Mouse (Mus musculus) cerebellum, adult 11-12 months (tissue): ENCODE measurements around the gene Fbln1.
"Not testable (repeated sequence)": the region's sequence is repeated elsewhere in the genome, so short reads cannot be mapped to it uniquely, and the experiment has no call there.

Experiments
- DNase-seq: peaks from one replicate; pipeline ENCODE4 v3.0.0; 2022

The Fbln1 gene

GRCm38 (mm10) chr15:85298167-85298781 lies 92.5 kb downstream of the Fbln1 start:
- DNase-seq = no peak

DNA sequence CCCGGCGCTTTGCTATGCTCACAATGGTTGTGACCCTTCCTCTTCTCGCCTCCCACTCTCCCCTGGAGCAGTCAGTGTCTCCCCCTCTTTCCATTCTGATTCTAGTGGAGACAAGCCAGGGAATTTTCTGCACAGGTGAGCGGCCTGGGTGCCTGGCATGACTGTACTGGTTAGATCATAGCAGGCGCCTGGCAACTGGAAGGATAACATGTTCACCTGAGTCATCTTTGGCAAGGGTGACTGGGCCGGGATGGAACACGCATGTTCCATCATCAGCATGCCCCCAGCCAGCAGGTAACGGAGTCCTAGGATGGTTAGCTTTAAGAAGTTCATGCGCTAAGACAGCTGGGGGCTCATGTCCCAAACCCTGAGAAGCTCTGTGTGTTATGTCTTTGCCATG lies 93.2 kb downstream of the Fbln1 start:
- no peak for DNase-seq

DNA sequence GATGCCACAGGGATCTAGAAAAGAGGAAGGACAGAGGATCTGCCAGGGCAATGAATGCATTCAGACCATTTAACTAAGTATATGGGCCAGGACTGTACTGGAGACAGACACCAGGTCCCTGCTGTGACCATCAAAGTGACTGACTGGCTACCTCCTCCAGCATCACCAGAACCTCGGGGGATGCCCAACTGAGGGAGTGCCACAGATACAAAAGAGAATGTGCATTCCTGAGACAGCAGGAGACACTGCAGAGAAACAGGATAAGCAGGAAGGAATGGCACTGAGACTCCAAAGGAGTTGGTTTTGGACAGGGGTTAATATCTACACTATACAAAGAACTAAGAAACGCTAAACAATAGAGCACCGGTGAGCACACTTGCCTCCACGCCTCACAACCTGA lies 97.5 kb downstream of the Fbln1 start:
- DNase-seq = no peak

DNA sequence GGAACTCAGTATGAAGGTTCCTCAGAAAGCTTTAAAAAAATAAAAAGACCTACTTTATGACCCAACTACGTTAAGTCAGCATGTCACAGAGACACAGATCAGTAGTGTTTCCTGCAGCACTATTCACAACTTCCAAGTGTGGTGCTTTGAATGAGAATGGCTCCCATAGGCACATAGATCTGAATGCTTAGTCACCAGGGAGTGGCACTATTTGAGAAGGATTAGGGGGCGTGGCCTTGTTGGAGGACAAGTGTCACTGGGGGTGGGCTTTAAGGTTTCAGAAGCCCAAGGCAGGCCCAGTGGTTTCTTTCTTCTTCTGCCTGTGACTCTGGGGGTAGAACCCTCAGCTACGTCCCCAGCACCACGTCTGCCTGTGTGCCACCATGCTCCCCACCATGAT lies 98.2 kb downstream of the Fbln1 start:
- no peak for DNase-seq

DNA sequence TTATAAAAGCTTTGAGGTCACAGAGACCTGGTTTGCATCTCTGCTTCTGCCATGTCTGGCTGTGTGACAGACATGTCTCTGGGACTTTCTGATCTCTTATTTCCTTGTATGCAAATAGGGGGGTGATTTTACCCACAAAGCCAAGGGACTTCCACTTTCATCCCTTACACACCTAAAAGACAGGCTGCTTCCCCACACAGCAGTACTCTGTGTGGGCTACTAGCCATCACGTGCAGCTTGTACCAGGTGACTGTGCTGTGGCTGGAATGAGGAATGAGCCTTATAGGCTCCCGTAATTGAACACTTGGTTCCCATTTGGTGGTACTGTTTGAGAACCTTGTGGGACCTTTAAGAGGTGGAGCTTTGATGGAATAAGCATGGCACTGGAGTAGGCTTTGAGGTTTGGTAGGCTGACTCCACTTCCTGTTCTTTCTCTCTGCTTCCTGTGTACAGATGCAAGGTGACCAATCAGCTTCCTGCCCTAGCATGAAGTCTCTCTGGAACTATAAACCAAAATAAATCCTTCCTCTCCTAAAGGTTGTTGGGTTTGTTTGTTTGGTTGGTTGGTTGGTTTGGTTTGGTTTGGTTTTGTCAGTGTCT lies 101.4 kb downstream of the Fbln1 start:
- DNase-seq = no peak

GRCm38 (mm10) chr15:85311058-85311657 lies 105.4 kb downstream of the Fbln1 start:
- no peak for DNase-seq

DNA sequence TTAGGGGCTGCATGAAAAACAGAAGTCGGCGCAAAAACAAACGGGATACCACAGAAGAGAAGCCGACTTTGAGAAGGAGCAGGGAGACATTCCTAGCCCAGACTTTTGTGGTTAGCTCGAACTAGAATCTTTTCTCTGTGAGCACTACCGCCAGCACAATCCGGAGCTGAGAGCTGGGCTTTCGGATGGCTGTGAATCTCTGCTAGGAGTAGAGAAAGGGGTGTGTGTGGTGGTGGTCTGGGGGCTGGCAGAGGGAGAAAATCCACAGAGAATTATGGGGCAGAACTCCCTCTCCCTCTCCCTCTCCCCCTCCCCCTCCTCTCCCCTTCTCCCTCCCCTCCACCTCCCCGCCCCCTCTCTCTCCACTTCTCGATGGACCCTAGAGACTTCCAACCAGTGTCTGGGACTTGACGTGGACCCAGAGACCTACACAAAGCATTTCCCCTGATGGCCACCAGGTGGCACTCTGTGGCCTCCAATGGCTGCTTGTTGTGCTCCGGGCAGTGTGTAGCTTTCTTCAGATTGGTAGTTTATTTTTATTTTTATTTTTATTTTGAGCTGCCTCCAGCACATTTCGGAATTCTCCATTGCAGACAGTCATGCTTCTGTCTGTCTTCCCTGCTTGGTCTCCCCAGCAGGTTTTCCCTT lies 109.8 kb downstream of the Fbln1 start:
- peak; percentile 60 for DNase-seq

- DNase-seq = no peak
Observed at GRCm38 (mm10) chr15:85316342-85317140, 110.8 kb downstream of the Fbln1 start.

- DNase-seq = no peak
Observed at GRCm38 (mm10) chr15:85319924-85320668, 114.3 kb downstream of the Fbln1 start.

DNA sequence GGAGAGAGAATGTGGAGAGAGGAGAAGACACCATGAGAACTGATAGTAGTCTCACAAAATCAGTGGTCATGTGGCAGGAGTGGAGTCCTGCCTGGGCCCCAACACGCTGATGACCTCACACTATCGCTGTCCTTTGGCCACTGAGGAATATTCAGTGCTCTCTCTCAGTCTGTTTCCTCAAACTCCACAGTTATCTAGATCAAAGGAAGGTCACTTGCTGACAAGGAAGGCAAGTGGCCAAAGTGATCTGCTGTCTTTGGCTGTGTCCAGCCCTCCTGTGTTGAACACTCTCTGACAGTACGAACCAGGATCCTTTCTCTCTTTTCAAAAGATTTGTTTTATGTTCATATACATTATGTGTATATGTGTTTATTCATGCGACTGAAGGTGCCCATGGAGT lies 117.5 kb downstream of the Fbln1 start:
- DNase-seq = no peak

DNA sequence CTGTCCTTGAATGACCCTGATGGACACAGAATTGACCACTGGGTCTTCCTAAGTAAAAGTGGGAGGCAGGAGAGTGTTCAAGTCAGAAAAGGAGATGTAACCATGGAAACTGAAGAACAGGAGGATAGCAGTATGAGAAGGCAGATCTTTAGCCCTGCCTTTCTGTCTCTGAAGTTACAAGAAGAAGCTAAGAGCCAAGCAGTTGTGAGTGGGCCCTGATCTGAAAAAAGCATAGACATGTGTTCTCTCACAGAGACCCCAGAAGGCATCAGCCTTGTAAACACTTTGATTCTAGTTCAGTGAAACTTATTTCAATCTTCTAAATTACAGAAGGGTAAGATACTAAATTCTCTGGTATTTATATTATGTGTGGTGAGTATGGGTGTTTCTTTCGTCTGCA lies 118.7 kb downstream of the Fbln1 start:
- DNase-seq = no peak

GRCm38 (mm10) chr15:85327808-85328207 lies 122.1 kb downstream of the Fbln1 start:
- DNase-seq = no peak

DNA sequence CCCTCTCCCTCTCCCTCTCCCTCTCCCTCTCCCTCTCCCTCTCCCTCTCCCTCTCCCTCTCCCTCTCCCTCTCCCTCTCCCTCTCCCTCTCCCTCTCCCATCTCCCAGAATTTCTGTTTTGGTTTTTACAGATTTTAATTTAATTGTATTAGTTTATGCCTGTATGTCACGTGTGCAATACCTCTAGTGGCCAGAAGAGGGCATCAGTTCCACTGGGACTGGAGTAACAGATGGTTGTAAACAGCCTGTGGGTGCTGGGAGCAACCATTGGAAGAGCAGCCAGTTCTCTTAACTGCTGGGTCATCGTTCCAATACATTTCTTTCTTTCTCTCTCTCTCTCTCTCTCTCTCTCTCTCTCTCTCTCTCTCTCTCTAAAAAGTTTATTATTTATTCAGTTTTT lies 122.7 kb downstream of the Fbln1 start:
- DNase-seq = not testable (repeated sequence)

GRCm38 (mm10) chr15:85329096-85329495 lies 123.3 kb downstream of the Fbln1 start:
- no peak for DNase-seq

DNA sequence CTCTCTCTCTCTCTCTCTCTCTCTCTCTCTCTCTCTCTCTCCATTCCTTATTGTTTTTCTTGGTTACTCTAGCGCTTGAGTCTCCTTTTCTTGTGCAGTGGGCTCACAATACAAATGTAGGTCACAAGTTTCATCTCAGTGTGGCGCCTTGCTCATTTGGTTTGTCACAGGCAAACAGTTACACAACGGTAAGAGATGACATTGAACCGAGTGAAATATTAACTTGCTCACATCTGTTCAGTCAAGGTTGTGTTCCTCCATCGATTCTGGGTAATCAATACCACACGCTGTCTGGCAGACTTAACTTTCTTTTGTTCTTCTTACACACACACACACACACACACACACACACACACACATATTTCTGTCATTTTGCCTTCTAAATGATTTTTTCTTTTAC lies 124.3 kb downstream of the Fbln1 start:
- no peak for DNase-seq

DNA sequence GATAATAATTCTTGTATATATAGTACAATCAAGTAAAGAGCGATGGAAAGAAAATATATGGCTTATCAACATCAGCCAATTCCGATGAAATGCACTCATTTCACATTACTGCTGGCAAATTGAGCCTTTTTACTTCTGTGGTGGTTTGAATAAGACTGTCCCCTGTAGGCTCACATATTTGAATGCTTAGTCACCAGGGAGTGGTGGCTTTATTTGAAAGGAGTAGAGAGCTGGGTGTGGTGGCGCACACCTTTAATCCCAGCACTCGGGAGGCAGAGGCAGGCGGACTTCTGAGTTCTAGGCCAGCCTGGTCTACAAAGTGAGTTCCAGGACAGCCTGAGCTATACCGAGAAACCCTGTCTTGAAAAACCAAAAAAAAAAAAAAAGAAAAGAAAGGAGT lies 127.8 kb downstream of the Fbln1 start:
- DNase-seq = not testable (repeated sequence)

- no peak for DNase-seq
Observed at GRCm38 (mm10) chr15:85334234-85334633, 128.5 kb downstream of the Fbln1 start.

- DNase-seq = peak; percentile 55
Observed at GRCm38 (mm10) chr15:85335671-85336300, 130.0 kb downstream of the Fbln1 start, which contains the start of gene Atxn10. Atxn10 (plus strand) TSS chr15:85336245.
